Mouse (Mus musculus) naive thymus-derived CD4-positive, alpha-beta T cell, adult 2 months (primary cell): ENCODE data around the gene Gm20792.
"Not testable (repeated sequence)": the region's sequence is repeated elsewhere in the genome, so short reads cannot be mapped to it uniquely, and the experiment has no call there.

Source experiments
- DNase-seq: peaks from one replicate; pipeline ENCODE4 v3.0.0-alpha.2; 2011; ENCODE audit warnings: low read depth

The Gm20792 gene

GRCm38 (mm10) chrY:48311555-48311954 lies at the start of gene Gm20792:
Gene Gm20792, plus strand, starts transcription at chrY:48311855.
- DNase-seq: not testable (repeated sequence)
